Mouse (Mus musculus) kidney, adult 2 months (tissue): Measurements from ENCODE around the gene Ggt6. TPM values are rescaled to one million over a fixed set of nuclear protein-coding genes. Genes with fewer than 3 reads are reported as not detected.

Source experiments
- DNase-seq: peaks from one replicate; pipeline ENCODE4 v3.0.0; 2021
- H3K27ac ChIP-seq: fragments of 200-500 bp; 2 replicates; pipeline ENCODE4 v1.5.1; 2012; ENCODE audit warnings: low read depth, low read length, control low read depth, inconsistent platforms; ENCODE audit not compliant: insufficient read depth
- H3K27me3 ChIP-seq: fragments of 200-500 bp; replicated peaks from 2 replicates; pipeline ENCODE4 v1.6.1; 2012; ENCODE audit warnings: mild to moderate bottlenecking, moderate library complexity, low read length, inconsistent platforms; ENCODE audit not compliant: control insufficient read depth, insufficient read depth
- H3K36me3 ChIP-seq: fragments of 200-500 bp; 2 replicates; pipeline ENCODE4 v1.6.1; 2012; ENCODE audit warnings: mild to moderate bottlenecking, moderate library complexity, low read length, inconsistent platforms; ENCODE audit not compliant: control insufficient read depth, insufficient read depth
- H3K4me1 ChIP-seq: fragments of 200-500 bp; 2 replicates; pipeline ENCODE4 v1.6.1; 2011; ENCODE audit warnings: low read length; ENCODE audit not compliant: control insufficient read depth, insufficient read depth
- H3K4me3 ChIP-seq: fragments of 200-500 bp; 2 replicates; pipeline ENCODE4 v1.5.1; 2011; ENCODE audit warnings: mild to moderate bottlenecking, low read depth, low read length, control low read depth; ENCODE audit not compliant: insufficient read depth
- CTCF ChIP-seq: fragments of 200-500 bp; conservative IDR thresholded peaks from 2 replicates; pipeline ENCODE4 v1.5.1; 2011; ENCODE audit warnings: low read depth, mild to moderate bottlenecking, control low read depth, low read length, moderate library complexity, mixed read lengths; ENCODE audit not compliant: insufficient read depth, insufficient read length
- POLR2A ChIP-seq: fragments of 200-500 bp; IDR thresholded peaks from one replicate; pipeline ENCODE4 v1.6.1; 2011; ENCODE audit warnings: low read depth, low read length, control low read depth
- WGBS: fragments of 180-500 bp; shearing (Covaris S2); methylation state at CpG from one replicate; pipeline ENCODE4 v1.1.7; 2018; 5-methylcytosine and 5-hydroxymethylcytosine counted together
- polyA plus RNA-seq: library from polyadenylated mRNA; depleted of rRNA; stranded (reverse); fragments of >200 nt; gene quantifications from 2 replicates; pipeline ENCODE4 v1.2.3, GENCODE M21; 2012; rRNA removed

Gene Ggt6
- polyA plus RNA-seq, 1 experiment = 24.3 TPM

DNA sequence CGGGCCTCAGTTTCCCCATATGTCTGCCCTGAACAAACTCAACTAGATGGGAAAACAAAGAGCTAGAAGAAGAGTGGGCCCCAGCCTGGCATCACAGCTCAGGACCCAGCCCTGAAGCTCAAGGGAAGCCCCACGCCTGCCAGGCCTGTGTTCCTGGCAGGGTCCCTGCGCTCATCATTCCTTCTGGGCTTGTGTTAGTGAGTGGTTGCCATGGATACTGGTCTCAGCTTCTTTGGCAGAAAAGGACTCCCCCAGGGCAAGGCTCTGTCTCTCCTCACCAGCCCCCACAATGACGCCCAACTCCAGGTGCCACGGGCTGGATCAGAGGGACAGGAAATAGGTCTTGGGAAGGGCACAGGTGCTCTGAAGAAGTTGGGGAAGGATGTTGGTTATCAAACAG lies 49.8 kb downstream of the Ggt6 start:
- no peaks in the 10 kb centered on the region for H3K27me3 ChIP-seq
- WGBS = 79% methylated on average over 5 of the region's 5 CpGs
- no peak overlapping the region for H3K4me3 ChIP-seq
- DNase-seq = no peak
- no peak overlapping the region for H3K27ac ChIP-seq
- TF ChIP-seq POLR2A = no peak
- TF ChIP-seq CTCF = no peak
- H3K36me3 ChIP-seq = no peaks in the 10 kb centered on the region
- H3K4me1 ChIP-seq = no peaks in the 10 kb centered on the region

DNA sequence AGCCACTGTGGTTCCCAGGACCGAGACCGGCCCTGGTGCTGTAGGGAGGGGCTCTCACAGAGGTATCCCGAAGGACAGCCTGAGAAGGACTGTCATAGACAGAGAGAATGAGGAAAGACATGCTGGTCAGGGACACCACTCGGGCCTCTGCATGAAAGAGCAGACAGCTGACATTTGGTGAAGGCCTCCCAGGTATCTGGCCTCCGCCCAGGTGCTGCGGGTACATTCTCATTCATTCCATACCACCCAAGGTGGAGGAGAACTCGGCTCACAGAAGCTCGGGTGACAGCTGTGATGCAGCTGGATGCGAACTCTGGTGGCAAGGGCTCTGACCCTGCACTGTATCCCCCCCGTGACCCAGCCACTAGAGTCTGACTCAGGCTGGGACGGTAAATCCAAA lies 50.6 kb downstream of the Ggt6 start:
- H3K4me3 ChIP-seq = no peak overlapping the region
- H3K27ac ChIP-seq = no peak overlapping the region
- 82% methylated on average over 11 of the region's 11 CpGs for WGBS
- H3K27me3 ChIP-seq = no peaks in the 10 kb centered on the region
- no peak for DNase-seq
- H3K36me3 ChIP-seq = no peaks in the 10 kb centered on the region
- H3K4me1 ChIP-seq = no peaks in the 10 kb centered on the region
- TF ChIP-seq POLR2A = no peak
- TF ChIP-seq CTCF = no peak

- no peak for TF ChIP-seq POLR2A
- no peak for TF ChIP-seq CTCF
- Histone ChIP-seq H3K27ac (no peak overlapping the region), H3K27me3 (no peaks in the 10 kb centered on the region), H3K36me3 (no peaks in the 10 kb centered on the region), H3K4me1 (no peaks in the 10 kb centered on the region), H3K4me3 (no peak overlapping the region)
- WGBS = 66% methylated on average over 5 of the region's 5 CpGs
- DNase-seq = no peak
These were observed 51.8 kb downstream of the Ggt6 start for GRCm38 (mm10) chr11:72487171-72487570.

GRCm38 (mm10) chr11:72487739-72488138 lies 52.4 kb downstream of the Ggt6 start:
- TF ChIP-seq CTCF (no peak), POLR2A (no peak)
- no peak overlapping the region for H3K27ac ChIP-seq
- no peak overlapping the region; the same call in 1 of the 2 replicates for H3K4me3 ChIP-seq
- H3K27me3 ChIP-seq = no peaks in the 10 kb centered on the region
- H3K4me1 ChIP-seq = no peaks in the 10 kb centered on the region
- 85% methylated on average over 2 of the region's 2 CpGs for WGBS
- no peak for DNase-seq
- no peaks in the 10 kb centered on the region for H3K36me3 ChIP-seq

Other genes starting within 250 kb of the Ggt6 start
- 0.20 and 0.23 TPM in 2 replicates for gene Gm43951, start 228.7 kb upstream of the Ggt6 start, polyA plus RNA-seq
- 4.6 and 4.8 TPM in 2 replicates for gene 4933427D14Rik, start 228.1 kb upstream of the Ggt6 start, polyA plus RNA-seq
- gene Txndc17, start 228.0 kb upstream of the Ggt6 start, polyA plus RNA-seq = 125 and 149 TPM in 2 replicates
- gene Med31, start 219.9 kb upstream of the Ggt6 start, polyA plus RNA-seq = 8.3 and 9.4 TPM in 2 replicates
- 0.16 and 0.27 TPM in 2 replicates for gene Slc13a5, start 168.3 kb upstream of the Ggt6 start, polyA plus RNA-seq
- 18.7 and 23.9 TPM in 2 replicates for gene Xaf1, start 133.9 kb upstream of the Ggt6 start, polyA plus RNA-seq
- gene Fbxo39, start 121.1 kb upstream of the Ggt6 start, polyA plus RNA-seq = 0.07 and 0.11 TPM in 2 replicates
- gene Tekt1, start 73.1 kb upstream of the Ggt6 start, polyA plus RNA-seq = 0.13 TPM in 1 of 2 replicates, not detected in the other
- gene Smtnl2, start 23.8 kb upstream of the Ggt6 start, polyA plus RNA-seq = 20.3 and 22.1 TPM in 2 replicates
- gene Mybbp1a, start 5.8 kb downstream of the Ggt6 start, polyA plus RNA-seq = 27.0 and 28.6 TPM in 2 replicates
- 102 TPM in 2 replicates for gene Spns2, start 54.4 kb downstream of the Ggt6 start, polyA plus RNA-seq
- 8.9 and 9.4 TPM in 2 replicates for gene Spns3, start 115.0 kb downstream of the Ggt6 start, polyA plus RNA-seq
- gene Ube2g1, start 171.8 kb downstream of the Ggt6 start, polyA plus RNA-seq = 8.4 and 8.9 TPM in 2 replicates